Mouse (Mus musculus): Measurements from ENCODE around the gene Atrn.

- no peak for TF ChIP-seq POLR2A (IDR thresholded peaks at IDR 0.05; ENCODE audit: borderline replicate concordance, extremely low read depth, low read depth, low read length)
- no peak for TF ChIP-seq CTCF (IDR thresholded peaks at IDR 0.05; ENCODE audit: insufficient read depth, low read length)
These were observed 157.1 kb downstream of the Atrn start, which contains the start of gene Adam33 for GRCm38 (mm10) chr2:131063404-131063864.

Measured in lung, adult 2 months (tissue).